Mouse (Mus musculus): Measurements from ENCODE around the gene Pkp1.

Gene Pkp1

DNA sequence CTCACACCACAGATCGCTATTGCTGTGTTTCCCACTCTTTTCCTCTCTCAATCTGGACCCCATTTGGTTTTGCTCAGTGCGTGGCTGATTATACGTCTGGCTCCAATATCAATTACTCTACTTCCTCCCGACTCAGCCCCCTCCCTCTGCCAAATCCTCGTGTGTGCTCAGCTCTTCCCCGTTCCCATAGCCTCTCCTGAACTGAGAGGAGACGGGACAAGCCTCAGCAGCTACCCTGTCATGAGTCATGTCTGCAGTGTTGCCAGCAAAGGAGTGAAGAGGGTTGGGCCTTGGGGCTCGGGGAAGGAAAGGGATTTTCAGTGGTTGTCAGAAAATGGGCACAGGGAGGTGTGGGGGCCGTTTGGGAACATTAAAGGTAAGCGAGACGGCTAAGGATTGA is 12.3 kb downstream of the Pkp1 start:
- DNase-seq: no peak

DNA sequence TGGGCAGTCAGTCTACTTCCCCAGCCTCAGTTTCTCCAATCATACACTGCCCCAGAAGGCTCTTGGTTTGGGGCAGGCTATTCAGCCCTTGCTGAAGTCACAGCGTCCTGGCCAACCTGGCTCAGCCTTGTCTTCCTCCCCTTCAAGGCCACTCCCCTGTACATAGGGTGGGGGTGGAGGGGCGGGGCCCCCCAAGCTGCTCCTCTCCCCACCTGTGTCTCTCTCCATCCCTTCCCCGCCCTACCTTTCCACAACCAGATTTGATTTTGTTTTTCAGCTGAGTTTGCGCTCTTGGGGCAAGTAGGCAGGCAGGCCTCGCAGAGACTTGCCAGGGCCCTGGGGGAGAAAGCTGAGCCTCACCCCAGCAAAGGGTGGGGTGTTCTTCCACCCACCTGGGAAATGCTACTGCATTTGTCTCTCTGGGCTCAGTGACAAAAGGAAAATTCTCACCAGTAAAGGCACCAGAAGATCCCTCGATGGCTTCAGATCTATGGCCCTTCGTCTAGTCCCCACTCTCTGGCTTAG is 19.0 kb downstream of the Pkp1 start:
- DNase-seq: no peak

DNA sequence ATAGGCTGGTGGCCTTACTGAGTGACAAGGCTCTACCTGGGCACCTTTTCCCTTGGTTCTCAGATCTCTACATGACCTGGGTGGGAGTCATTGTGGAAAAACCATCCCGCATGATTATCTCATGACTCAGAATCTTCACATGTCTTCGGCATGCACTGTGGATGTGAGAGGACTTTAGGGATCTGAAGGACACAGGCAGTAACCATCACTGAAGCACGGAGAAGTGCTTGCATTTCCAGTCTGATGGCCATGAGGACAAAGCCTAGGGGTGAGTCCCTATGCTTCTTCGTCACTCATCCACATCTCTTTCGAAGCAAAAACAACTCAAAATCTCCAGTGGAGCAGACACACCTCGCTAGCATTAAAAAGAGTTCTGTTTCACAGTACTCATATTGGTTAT is 19.7 kb downstream of the Pkp1 start:
- DNase-seq: no peak

DNA sequence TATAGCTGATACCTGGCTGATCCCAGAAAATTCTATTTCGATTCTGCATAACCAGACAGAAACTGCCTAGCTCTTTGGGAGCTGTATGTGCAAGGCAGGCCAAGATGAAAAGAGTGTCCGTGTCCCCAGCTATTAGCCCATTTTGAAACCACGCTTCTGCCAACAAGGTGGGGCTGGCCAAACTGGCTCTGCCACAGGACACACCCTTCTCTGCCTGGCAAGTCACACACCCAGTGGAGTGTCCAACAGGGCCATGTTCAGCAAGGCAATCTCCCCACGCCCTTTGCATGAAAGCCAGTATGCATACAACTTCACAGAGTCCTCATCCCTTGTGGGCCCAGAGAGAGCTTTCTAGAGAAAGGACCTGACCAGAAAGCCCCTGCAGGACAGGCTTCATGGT is 23.6 kb downstream of the Pkp1 start:
- DNase-seq: no peak

DNA sequence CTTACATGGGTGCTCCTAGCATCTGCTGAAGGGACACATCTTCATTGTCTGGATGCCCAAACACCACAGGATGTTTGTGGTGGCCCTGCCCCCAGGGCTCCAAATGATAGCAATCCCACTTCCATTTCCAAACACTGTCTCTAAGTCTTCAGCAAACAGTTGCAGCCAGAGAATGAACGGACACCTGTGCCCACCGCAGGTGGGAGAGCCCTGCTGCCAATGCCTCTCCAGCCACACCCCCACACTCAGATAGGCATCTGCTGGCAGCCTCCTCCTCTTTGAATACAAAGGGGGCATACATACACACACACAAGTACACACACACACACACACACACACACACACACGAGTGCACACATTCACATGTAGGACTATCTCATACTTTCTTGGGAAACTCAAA is 25.6 kb downstream of the Pkp1 start:
- peak; percentile 41 to 48 for DNase-seq

DNA sequence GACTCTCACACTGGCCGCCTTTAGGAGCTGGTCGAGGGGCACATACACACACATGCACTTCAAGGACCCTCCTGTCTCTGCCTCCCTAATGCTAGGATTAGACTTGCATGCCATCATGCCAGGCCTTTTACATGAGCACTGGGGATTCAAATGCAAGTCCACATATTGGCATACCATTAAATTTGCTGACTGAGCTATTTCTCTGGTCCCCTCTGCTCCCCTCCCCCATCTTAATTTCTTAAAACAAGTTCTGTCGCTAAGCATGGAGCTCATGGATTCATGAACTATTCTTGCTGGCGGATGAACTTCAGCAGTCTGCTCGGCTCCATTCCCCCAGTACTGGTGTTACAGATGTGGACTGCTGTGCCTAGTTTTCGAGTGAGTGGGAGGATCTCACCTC is 26.2 kb downstream of the Pkp1 start:
- no peak for DNase-seq

DNA sequence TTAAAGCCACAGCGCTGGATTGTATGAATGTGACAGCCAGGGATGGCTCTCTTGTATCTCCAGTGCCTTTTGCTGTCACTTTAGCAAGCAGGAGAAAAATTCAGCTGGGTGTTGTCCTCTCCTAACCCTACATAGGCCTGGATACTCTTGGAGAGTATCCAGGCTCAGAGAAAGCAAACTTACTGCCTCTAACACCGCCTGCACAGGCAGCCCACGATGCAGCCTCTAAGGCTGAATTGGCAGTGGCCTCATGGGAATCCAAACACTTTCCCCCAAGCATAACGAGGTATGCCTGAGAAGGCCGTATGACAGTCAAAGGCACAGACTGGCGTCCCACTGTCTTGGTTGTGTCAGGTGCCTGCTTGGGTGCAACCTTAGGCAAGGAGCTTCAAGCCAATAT is 26.8 kb downstream of the Pkp1 start:
- DNase-seq: no peak

DNA sequence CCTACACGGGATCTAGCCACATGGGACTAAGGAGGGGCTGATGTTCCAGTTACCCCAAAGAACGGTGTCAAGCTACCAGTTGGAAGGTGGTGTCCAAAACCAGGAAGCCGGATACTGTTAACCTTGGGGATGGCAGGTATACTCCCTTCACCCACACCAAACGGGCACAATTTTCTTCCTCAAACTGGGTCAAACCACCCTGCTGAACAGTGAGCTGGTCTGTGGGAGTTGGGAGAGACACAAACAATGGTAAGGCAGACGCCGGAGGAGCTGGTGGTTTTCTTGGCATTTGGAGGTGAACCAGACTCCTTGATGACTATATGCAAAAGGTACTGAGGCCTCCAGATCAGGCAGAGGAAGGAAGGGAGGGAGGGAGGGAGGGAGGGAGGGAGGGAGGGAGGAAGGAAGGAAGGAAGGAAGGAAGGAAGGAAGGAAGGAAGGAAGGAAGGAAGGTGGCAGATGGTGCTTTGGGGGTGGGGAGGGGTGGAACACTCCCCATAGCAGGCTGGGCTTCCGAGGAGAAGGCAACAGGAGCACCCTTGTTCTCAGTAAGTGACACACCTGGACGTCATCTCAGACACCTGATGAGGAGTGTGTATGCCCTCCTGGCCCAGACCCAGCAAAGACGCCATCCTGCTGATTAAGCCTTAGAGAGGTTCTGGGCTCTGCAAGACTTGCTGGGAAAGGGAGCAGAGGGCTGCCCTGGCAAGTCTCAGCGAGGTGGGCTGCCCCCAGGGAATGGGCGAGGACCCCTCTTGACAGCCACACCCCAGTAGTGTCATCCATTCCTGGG is 27.4 kb downstream of the Pkp1 start:
- no peak for DNase-seq

DNA sequence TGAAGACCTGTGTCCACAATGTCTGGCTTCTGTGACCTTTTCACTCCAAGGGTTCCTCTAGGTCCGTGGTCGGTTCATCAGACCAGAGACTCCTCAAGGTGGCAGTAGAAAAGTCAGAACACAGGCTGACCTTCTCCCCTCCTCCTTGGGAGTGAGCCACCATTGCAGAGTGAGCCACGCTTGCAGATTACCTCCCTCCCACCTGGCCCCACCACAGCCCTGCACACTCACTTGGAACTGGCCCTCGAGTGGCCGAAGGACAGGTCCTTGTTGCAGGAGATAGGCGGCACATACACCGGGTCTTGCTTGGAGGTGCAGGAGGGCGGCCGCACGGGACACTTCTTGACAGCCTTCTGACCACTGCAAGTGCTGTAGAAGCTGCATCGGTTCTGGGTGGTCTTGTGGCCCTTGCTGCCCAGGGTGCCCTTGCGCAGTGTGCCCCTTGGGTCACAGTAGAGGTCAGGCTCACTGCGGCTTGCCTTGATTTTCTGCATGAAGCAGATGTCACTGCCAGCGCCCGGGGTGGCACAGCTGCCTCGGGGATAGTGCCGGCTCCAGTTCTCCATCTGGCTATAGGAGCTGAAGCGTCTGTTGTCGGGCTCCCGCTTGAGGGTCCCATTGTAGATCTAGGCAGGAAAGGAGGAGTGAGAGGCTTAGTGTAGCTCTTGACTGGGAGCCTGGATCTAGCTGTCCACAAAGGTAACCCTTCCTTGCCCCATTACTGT is 29.4 kb downstream of the Pkp1 start:
- no peak for DNase-seq

DNA sequence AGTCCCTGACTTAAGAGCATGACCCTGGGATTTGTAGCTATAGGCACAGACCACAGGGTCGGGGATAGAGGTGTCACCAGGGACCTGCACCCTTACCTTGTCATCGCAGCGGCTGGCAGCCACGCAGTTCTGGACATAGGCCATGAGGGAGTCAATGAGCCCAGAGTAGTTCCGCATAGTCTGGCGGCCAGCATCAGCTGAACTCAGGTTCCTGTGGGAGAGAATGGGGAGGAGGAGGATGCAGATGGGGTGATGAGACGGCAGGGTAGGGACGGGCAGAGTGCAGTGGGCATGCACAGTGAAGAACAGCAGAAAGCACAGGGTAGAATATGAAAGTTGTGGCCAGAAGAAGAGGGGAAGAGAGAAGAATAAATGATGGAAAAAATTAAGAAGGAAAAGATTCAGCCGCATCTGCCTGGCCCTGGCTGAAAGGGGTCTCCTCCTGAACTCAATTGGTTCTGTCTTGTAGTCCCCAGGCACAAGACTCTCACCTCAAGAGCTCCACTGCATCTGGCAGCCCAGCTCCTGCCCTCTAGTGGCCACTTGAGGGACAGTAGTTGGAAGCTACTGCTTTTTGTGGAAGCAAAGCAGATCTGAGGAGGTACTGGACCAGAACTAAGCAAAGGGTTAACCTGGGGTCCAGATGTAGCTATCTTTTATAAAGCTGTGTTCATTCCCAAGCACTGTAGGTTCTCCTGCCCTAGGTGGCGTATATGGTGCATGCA is 36.5 kb downstream of the Pkp1 start:
- DNase-seq: peak; percentile 45 to 55

DNA sequence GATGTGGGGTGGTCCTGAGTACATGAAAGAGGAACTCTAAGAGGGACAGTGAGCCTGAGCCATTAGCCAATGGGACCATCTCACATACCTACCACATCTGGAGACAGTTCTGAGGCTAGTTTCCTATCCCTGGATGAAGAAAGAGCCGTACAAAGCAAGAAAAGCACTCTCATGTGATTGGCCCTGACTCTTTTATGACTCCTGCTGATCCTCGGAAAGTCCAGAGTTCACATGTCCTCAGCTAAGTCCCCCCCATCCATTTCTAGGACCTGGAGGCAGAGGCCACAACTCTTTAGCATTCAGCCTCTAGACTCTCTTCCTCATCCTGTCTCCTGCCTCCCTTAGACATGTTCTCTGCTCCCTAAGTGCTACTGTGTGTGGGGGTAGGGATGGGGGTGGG is 41.8 kb downstream of the Pkp1 start:
- DNase-seq: no peak

DNA sequence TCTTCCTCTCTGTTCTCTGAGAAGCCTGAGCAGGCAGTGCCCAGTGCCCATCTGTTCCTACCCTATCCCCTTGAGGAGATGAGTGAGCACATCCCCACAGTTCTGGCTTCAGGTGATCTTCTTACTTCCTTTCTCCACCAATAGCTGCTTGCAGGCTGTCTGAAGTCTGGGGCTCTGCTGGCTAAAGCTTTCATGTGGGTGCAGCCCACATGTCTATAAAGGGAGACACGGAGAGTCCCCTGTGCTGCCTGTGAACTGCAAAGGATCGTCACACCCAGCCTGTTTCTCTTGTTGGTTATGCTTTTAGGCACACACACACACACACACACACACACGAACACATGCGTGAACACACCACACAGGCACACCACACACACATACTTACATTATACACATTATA is 46.0 kb downstream of the Pkp1 start:
- DNase-seq: no peak

DNA sequence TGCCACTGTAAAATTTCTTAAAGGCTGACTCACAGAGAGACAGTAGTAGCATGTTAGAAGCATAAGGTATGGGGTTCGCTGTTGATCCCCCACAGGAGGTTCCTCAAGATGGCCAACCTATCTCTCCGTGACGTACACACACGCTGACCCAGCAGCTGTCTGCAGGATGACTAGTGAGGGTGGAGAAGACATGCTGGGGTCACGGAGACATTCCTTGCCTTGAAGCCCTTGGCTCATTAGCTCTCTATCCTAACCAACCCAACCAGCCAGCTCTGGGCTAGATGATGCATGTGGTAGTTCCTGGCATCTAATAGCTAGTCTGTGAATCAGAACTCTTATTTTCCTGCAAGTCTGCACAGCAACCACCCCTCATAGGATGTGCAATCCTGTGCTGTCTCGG is 50.4 kb downstream of the Pkp1 start:
- DNase-seq: no peak

DNA sequence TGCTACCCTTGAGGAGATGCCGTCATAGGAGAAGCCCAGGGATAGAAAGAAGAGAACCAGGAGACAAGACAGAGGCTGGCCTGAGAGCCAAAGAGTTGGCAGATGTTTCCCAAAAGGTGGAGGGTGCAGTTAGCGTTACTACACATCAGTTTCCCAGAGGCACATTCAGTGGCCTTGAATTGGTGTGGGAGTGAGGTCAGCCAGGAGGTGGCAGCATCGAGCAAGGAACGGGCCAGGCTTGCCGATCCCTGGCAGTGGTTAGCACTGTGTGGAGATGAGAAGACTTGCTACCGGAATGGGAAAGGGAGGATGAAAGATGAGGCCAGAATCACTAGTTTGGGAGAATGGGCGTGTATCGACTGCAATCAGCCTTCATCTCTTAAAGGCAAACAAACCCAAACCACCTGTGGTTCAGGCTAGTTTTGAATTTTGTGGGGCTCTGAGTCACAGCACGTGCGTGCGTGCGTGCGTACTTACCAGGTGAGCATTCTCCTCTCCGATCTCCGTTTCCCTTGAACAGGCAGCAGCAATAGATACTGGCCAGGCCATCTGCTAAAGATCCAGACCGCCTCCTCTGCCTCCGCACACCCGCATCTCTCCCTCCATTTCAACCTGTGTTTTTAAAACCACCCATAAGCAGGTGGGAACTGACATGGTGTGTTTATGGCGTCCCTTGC is 53.4 kb downstream of the Pkp1 start:
- DNase-seq: peak; percentile 86

DNA sequence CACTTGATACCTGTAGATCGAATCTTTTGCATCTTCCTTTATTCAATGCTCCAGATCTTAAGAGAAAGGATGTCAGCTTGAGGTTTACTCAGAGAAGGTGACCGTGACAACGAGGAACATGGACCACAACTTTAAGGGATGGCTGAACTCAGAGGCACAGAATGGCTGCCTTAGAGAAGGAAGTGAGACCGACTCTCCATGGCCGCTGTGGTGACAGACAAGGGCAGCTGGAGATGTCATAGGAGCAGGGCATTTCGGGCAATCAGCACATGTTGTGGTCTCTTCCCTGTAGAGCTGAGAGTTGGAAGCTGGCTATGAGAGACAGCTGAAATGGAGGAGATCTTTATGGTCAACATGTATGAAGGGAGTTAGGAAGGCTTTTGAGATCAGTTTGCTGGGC is 54.2 kb downstream of the Pkp1 start:
- DNase-seq: no peak

DNA sequence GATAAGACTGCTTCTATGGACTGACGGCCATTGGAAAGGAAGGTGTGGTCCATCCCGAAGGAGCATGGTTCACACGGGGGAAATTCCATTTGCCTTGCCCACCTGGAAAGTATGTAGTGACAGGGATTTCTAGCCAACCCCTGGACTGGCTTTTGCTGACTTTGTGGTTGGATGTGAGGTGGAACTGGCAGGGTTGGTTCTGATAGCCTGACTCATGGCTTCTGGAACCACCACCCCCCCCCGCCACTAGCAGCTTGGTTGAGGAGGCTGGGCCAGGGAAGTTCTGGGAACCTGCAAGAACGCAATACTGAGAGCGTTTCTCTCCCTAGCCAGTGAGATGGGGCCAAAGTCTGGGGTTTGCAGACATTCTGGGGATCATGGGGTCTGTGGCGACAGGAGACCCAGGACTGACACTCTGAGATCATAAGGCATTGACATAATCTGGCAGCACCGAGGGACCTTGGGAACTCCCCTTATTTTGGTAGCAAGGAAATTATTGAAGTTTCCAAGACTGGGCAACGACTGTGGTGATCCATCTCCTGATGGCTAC is 55.1 kb downstream of the Pkp1 start:
- DNase-seq: no peak

DNA sequence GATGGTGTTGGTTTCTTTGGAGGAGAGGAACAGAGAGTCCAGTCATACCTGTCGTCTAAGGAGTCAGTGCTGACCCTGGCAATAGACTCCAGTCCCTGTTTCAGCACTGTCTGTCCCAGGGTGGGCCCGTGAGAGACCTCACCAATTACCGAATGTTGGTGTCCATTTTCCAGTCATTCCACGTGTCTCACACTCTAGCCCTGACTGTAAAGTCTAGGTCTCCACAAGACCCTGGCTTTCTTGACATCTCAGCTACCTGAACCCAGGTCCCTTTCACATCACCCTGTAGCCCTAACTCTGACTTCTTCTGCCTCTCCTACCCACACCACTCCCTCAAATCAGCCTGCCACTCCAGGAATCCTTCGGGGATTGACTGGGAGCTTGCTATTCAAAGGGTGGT is 56.4 kb downstream of the Pkp1 start:
- no peak for DNase-seq

DNA sequence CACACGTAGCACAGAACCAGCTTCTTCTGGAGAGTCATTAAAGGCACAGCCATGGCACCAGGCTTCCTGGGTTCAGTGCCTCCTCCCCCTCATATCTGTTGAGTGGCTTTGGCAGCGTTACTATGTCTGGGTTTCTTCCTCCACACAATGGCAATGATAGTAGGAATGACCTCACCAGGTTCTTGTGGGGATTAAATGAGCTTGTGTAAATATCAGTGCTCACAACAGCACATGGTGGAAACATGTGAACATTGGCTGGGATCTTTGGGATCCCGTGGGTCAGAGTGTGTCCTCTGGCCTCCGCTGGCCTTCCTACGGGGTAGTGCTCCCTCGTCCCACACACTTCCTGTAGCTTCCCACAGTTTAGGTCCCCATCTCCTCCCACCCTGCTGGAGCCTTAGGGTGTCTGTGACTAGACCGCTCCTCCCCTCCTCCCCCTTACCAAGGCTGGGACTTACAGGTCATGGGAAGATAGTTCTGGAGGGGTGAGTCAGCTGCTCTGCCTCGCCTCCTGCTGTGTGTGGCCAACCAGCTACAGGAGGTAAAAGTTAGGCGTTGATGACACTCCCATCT is 56.9 kb downstream of the Pkp1 start:
- no peak for DNase-seq

DNA sequence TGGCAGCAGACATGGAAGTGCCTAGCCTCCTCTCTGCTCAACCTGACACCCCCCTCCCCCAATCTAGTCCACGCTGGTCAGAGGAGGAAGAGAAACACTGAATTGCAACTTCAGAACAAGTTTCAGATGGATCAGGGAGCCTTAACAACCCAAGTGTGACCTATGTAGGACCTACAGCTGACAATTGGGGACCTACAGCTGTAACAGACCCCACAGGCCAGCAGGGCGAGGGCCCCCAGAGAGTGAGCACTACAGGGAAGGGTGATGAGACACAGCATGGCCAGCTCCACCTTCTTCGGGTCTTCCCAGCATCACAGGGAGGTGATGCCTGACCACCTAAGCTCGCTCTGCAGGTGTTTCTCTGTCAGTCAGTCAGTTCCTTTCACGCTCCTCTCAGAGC is 57.9 kb downstream of the Pkp1 start:
- DNase-seq: no peak

DNA sequence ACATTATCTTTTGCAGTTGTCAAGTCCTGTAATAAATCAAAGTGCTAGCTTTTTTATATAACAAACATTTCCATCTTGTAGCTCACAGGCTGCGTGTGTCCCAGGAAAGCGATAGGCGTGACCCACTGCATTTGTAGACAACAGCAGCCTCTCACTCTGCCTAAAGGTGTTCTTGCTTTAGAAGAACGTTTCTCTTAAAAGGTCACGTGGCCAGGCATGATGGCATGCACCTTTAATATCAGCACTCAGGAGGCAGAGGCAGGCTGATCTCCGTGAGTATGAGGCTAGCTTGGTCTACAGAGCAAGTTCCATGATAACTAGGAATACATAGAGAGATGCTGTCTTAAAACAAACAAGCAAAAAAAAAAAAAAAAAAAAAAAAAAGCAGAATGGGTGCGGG is 60.5 kb downstream of the Pkp1 start:
- no peak for DNase-seq

DNA sequence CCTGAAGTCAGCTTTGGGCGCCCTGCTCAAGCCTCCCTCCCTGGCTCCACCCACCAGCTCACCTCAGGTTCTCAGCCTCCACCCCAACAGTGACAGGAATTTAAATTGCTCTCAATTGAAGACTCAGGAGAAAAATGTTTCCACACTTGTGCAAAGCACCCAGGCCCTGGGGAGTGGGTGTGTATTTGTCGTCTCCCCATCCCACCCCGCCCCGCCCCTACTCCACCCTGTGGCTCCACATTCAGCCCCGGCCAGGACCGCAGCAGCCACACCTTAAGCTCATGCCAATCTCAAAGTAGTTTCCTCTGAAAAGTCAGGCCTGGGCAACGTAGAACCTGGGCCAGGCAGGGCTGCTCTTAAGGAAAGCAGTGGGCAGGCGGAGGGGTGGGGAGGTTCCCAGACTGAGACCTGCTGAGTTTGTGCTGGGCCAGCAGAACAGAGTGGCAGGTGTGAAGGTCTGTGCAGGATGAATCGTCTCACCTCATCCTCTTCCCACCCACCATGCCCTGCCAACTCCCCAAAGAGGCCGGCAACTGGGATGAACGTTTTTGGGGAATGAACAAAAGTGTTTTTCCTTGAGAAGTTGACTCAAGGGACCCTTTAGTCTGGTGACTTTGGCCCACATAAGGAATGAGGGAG is 61.8 kb downstream of the Pkp1 start:
- no peak for DNase-seq

DNA sequence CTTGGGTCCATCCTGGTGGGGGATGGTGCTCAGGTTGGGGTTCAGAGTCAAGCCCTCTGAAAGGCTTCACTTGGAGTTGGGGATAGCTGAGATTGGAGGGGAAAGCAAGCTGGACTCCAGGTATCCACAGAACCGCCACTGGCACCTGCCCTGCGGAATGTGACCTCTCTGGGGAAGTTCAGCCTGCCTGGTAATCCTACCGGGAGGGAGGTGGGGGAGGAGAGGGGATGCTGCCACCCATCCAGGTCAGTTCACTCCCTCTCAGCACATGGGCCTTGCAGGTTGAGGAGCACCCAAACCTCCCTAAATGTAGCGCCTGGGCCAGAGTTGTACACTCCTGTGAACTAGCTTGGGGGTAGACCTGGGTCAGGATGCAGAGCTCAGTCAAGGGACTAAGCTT is 62.9 kb downstream of the Pkp1 start:
- no peak for DNase-seq

All from cerebellum, postnatal 36 days (tissue).